Mouse (Mus musculus) stomach, embryonic 16.5 days (tissue): ENCODE measurements around the gene Ube2h. TPM values are rescaled to one million over a fixed set of nuclear protein-coding genes. Genes with fewer than 3 reads are reported as not detected.
"Not testable (repeated sequence)": the region's sequence is repeated elsewhere in the genome, so short reads cannot be mapped to it uniquely, and the experiment has no call there.

Experiments
- ATAC-seq: fragments of 200-750 bp; cut with Nextera tagmentation; 2 replicates; pipeline ENCODE4 v1.8.0; 2017; ENCODE audit warnings: moderate number of reproducible peaks, moderate TSS enrichment; ENCODE audit not compliant: insufficient read depth, low FRiP score
- H3K27ac ChIP-seq: fragments of 300-500 bp; sonication (generic); 2 replicates; pipeline ENCODE4 v1.5.1; 2014; ENCODE audit warnings: low read length
- H3K27me3 ChIP-seq: fragments of 300-500 bp; sonication (generic); 2 replicates; pipeline ENCODE4 v1.6.1; 2014; ENCODE audit warnings: low read length, control low read depth, mixed read lengths; ENCODE audit not compliant: control insufficient read depth, insufficient read depth
- H3K36me3 ChIP-seq: fragments of 300-500 bp; sonication (generic); 2 replicates; pipeline ENCODE4 v1.6.1; 2014; ENCODE audit warnings: low read length; ENCODE audit not compliant: control insufficient read depth, insufficient read depth
- H3K4me1 ChIP-seq: fragments of 300-500 bp; sonication (generic); 2 replicates; pipeline ENCODE4 v1.6.1; 2014; ENCODE audit warnings: low read length, control low read depth, mixed read lengths; ENCODE audit not compliant: control insufficient read depth, insufficient read depth
- H3K4me2 ChIP-seq: fragments of 300-500 bp; sonication (generic); 2 replicates; pipeline ENCODE4 v1.6.1; 2014; ENCODE audit warnings: low read depth, low read length, mixed read lengths
- H3K4me3 ChIP-seq: fragments of 300-500 bp; sonication (generic); replicated peaks from 2 replicates; pipeline ENCODE4 v1.5.1; 2014; ENCODE audit warnings: mild to moderate bottlenecking, low read length
- H3K9ac ChIP-seq: fragments of 300-500 bp; sonication (generic); 2 replicates; pipeline ENCODE4 v1.6.1; 2014; ENCODE audit warnings: low read length
- H3K9me3 ChIP-seq: fragments of 300-500 bp; sonication (generic); replicated peaks from 2 replicates; pipeline ENCODE4 v1.6.1; 2016; ENCODE audit warnings: low read length, control low read depth; ENCODE audit not compliant: control insufficient read depth
- WGBS: fragments of 180-500 bp; shearing (Covaris S2); extraction: QIAGEN DNeasy Blood & Tissue Kit; methylation state at CpG from one replicate; pipeline ENCODE4 v1.1.7; 2014; 5-methylcytosine and 5-hydroxymethylcytosine counted together
- polyA plus RNA-seq: library from polyadenylated mRNA; unstranded; fragments of >200 nt; fragmentation: Nextera tagmentation; extraction: Ambion mirVana; gene quantifications from 2 replicates; pipeline ENCODE4 v1.2.1, GENCODE M21; 2015

Gene Ube2h
- polyA plus RNA-seq, 1 experiment from 2014 or later = 47.6 TPM

DNA sequence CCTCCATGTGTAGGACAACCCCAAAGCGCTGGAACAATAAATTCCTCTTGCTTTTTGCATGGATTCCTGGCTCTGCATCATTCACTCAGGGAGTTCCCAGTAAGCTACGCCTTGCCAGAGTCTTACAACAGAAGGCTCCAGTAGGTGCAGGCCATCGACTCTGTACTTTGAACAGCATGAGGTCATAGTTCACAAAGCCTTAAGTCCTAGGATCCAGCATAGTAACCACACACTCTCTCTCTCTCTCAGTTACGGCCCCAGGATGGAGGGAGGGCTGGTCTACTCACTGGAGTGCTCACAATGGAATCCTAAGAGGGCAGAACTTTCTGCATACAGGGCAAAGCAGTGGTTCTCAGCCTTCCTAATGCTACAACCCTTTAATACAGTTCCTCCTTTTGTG is 95.5 kb downstream of the Ube2h start:
- Histone ChIP-seq H3K27me3 (no peaks in the 10 kb centered on the region), H3K9ac (no peak overlapping the region), H3K4me2 (no peak overlapping the region), H3K36me3 (0 out of 2 replicates have a peak, but pooled peaks cover 5% of the 10 kb centered on the region), H3K27ac (no peak overlapping the region), H3K4me3 (no peak overlapping the region), H3K9me3 (no peaks in the 10 kb centered on the region), H3K4me1 (0 out of 2 replicates have a peak, but pooled peaks cover 3% of the 10 kb centered on the region)
- WGBS = 61% methylated on average over 4 of the region's 4 CpGs
- ATAC-seq = no peak

DNA sequence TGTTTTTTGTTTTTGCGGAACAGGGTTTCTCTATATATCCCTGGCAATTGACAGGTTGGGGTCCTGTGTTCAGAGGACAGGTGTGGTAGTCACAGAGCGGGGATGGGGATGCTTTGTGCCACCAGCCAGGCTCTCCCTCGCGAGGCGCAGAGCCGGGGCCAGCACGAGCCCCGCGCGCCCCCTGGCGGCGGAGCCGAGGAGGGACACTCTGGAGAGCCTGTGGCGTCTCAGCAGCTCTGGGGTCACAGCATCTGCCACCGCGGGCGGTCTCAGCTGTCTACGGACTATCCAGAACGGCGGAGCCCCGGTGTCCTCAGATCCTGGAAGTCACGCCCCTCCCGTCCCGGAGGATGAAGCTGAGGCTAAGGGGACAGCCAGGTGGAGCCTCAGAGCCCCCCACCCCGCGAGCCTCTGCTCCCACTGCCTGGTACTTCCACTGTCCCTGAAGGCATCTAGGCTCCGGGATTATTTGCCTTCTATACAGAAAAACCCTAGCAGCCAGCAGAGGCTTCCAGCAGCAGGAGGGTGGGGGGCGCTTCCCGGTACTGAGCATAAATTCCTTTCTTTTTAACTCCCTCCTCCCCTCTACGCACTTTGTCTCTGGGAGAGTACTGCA is 98.6 kb downstream of the Ube2h start:
- H3K9ac ChIP-seq = peak overlapping the region; percentile 54; the same call in 1 of the 2 replicates
- ATAC-seq = peak; percentile 80
- WGBS = 6% methylated on average over 30 of the region's 30 CpGs

DNA sequence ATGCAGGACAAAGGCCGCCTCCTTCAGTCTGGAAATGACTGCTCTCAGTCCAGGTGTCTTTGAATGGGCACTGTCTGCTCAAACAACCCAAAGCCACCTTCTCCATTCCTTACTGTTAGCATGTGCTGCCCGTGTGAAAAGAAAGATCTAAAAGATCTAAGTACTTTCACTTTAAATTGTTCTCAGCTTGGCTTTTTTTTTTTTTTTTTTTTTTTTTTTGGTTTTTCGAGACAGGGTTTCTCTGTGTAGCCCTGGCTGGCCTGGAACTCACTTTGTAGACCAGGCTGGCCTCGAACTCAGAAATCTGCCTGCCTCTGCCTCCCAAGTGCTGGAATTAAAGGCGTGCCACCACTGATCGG is 99.2 kb downstream of the Ube2h start:
- not testable (repeated sequence) for ATAC-seq, H3K27ac ChIP-seq, H3K4me1 ChIP-seq, H3K4me3 ChIP-seq, H3K9me3 ChIP-seq, H3K36me3 ChIP-seq, H3K4me2 ChIP-seq, H3K9ac ChIP-seq, H3K27me3 ChIP-seq
- 84% methylated on average over 5 of the region's 6 CpGs for WGBS

More for the DNA sequence above, 98.6 kb downstream of the Ube2h start:
- Histone ChIP-seq H3K27ac (no peak overlapping the region), H3K27me3 (no peaks in the 10 kb centered on the region), H3K36me3 (no peaks in the 10 kb centered on the region), H3K4me2 (peak overlapping the region; percentile 53), H3K4me1 (0 out of 2 replicates have a peak, but pooled peaks cover 3% of the 10 kb centered on the region), H3K9me3 (no peaks in the 10 kb centered on the region), H3K4me3 (peak overlapping the region; percentile 25)

DNA sequence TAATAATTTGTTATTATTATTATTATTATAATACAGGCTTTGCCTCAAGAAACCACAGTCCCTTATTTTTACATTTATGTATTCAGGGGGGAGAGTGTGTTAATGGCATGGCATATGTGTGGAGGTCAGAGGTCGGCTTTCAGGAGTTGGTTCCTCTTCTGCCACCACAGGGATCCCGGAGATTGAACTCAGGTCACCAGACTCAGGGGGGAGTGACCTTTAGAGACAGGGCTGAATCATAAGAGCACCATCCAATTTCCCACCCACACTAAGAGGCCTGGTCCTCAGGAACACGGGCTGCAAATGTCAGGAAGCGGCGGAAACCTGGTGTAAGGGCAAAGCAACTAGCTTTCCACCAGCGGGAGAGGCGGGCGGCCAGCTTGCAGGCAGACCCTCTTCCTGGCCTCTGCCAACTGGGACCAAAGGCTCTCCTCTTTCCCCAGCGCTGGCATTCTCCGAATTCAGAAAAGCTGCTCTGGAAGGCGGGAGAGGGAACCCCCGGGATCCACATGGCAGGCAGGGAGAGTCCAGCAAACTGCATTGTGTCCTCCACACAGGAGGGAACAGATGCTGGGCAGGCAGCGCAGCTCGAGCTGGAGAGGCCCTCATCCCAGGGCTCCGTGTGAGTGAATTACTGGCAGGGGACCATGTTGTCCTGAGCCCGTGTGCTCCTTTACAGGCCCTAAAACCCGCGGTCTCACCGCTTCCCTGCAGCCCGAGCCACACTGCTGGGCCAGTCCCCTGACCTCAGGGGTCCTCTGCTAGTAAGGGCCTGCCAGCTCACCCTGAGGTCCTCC is 99.8 kb downstream of the Ube2h start:
- Histone ChIP-seq H3K27me3 (no peaks in the 10 kb centered on the region), H3K36me3 (no peaks in the 10 kb centered on the region), H3K9me3 (no peaks in the 10 kb centered on the region), H3K9ac (no peak overlapping the region), H3K4me3 (no peak overlapping the region), H3K27ac (no peak overlapping the region), H3K4me1 (0 out of 2 replicates have a peak, but pooled peaks cover 3% of the 10 kb centered on the region), H3K4me2 (no peak overlapping the region)
- ATAC-seq = no peak
- 76% methylated on average over 20 of the region's 20 CpGs for WGBS

DNA sequence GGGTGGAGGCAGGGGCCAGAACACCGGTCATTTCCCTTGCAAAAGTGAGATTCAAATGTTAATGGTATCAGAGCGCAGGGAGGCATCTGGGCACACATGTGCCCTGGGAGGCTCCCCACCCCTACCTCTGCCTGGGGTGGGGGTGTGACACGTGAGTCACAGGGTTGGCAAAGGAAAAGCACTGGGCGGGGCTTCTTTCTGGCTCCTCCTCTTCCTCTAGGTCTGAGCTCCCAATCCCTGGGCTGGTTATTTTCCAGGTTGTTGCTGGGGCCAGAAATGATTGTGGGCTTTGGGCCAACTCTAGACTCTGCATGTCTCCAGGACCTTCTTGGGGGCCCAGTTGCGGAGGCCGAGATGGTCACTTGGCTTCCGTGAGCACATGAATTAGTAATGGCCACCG is 108.2 kb downstream of the Ube2h start:
- 74% methylated on average over 8 of the region's 8 CpGs for WGBS
- peak; percentile 50; the same call in 1 of the 2 replicates for ATAC-seq
- Histone ChIP-seq H3K4me2 (no peak overlapping the region), H3K36me3 (no peaks in the 10 kb centered on the region), H3K27me3 (no peaks in the 10 kb centered on the region), H3K9me3 (no peaks in the 10 kb centered on the region), H3K4me3 (no peak overlapping the region), H3K4me1 (no peaks in the 10 kb centered on the region), H3K9ac (no peak overlapping the region), H3K27ac (no peak overlapping the region)

DNA sequence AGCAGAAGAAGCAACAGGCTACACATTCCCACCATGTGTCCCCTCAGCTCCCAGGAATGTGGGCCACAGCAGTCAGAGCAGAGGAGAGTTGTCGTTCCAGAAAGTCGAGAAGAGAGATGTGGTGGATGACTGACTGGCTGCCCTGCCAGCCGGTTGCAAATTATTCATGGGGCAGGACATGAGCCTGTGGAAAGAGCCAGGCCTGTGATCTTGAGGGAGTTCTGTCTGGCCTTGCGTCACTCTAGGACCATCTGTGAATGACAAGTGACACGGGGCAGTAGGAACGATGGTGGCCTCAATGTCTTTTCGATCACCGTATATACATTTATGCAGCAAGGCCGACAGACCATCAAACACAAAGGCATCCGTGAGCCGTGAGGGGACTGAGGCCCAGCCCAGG is 108.7 kb downstream of the Ube2h start:
- no peak overlapping the region for H3K27ac ChIP-seq
- no peak overlapping the region for H3K4me2 ChIP-seq
- no peak overlapping the region for H3K4me3 ChIP-seq
- 82% methylated on average over 11 of the region's 11 CpGs for WGBS
- H3K4me1 ChIP-seq = no peaks in the 10 kb centered on the region
- H3K36me3 ChIP-seq = no peaks in the 10 kb centered on the region
- no peak overlapping the region for H3K9ac ChIP-seq
- H3K9me3 ChIP-seq = no peaks in the 10 kb centered on the region
- no peak for ATAC-seq
- no peaks in the 10 kb centered on the region for H3K27me3 ChIP-seq

DNA sequence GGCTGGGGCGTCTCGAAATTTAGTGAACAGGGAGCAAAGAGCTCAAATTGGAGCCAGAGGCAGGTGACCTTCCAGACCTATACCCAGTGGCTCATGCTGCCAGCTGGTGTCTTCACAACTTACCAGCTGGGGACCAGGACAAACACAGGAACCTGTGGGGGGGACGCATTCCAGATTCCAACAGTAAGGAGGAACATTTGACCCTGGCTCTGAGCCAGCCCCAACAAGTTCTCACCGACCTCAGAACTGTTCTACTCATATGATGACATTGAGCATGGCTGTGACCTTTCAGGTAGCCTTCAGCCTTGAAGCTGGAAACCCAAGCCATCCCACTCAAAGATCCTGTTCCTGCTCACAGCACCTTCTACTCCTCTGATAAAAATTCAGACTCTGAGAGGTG is 120.7 kb downstream of the Ube2h start:
- Histone ChIP-seq H3K9ac (no peak overlapping the region), H3K4me2 (no peak overlapping the region), H3K36me3 (no peaks in the 10 kb centered on the region), H3K27me3 (peaks cover 23% of the 10 kb centered on the region), H3K27ac (no peak overlapping the region), H3K4me1 (no peaks in the 10 kb centered on the region), H3K4me3 (no peak overlapping the region), H3K9me3 (0 out of 2 replicates have a peak, but pooled peaks cover 3% of the 10 kb centered on the region)
- no peak for ATAC-seq
- WGBS = 76% methylated on average over 4 of the region's 4 CpGs

DNA sequence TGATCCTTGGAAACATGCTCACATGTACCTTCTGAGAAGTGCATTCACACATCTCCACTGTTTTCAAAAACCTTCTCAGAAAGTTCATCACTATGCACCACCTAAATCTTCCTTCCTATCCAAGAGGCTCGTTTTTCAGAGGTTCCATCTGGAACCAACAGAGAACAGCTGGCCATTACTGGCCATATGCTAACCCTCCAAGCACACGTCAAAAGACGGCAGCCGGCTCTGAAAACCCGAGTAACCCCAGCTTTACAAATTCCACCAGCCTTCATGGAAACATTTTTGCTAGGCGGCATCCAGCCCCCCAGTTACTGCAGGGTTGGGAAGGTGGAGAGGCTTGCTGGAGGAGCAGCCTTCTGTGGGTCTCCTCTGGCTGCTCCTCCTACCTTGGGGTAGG is 122.3 kb downstream of the Ube2h start:
- H3K9ac ChIP-seq = no peak overlapping the region
- H3K4me1 ChIP-seq = no peaks in the 10 kb centered on the region
- H3K36me3 ChIP-seq = no peaks in the 10 kb centered on the region
- no peak overlapping the region for H3K27ac ChIP-seq
- H3K4me3 ChIP-seq = no peak overlapping the region
- no peak overlapping the region for H3K4me2 ChIP-seq
- WGBS = 29% methylated on average over 6 of the region's 6 CpGs
- no peak for ATAC-seq
- peaks cover 34% of the 10 kb centered on the region for H3K27me3 ChIP-seq
- 0 out of 2 replicates have a peak, but pooled peaks cover 3% of the 10 kb centered on the region for H3K9me3 ChIP-seq

DNA sequence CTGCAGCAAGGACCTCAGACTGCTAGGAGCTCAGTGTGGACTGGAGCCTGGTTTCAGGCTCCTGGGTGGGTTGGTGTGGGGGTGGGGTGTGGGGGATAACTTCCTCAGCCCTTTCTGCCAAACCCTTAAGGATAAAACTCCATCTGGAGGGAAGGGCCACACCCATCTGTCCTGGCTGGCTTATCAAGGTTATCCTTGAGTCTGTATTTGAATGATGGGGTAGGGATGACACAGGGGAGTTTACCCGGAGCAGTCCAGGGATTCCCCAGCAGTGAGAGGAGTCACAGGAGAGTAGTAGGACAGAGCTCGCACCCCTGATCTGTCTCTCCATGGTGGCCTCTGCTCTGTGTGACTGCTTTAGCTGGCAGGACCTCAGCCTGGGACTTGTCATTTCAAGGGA is 124.0 kb downstream of the Ube2h start:
- Histone ChIP-seq H3K4me3 (no peak overlapping the region), H3K36me3 (no peaks in the 10 kb centered on the region), H3K9ac (no peak overlapping the region), H3K4me1 (peaks cover 9% of the 10 kb centered on the region), H3K9me3 (0 out of 2 replicates have a peak, but pooled peaks cover 3% of the 10 kb centered on the region), H3K4me2 (no peak overlapping the region), H3K27ac (no peak overlapping the region), H3K27me3 (peaks cover 51% of the 10 kb centered on the region)
- WGBS = 29% methylated on average over 2 of the region's 2 CpGs
- ATAC-seq = no peak
